Mouse (Mus musculus) urinary bladder, postnatal 4 days (tissue): ENCODE results near the gene Krt79.

ENCODE experiments used
- DNase-seq, 2 experiments: peaks; one replicate each; pipeline ENCODE4 v3.0.0; 2021 to 2022; ENCODE audit warnings: low spot score in 2 of 2

The Krt79 gene

GRCm38 (mm10) chr15:101940274-101940829 is at the start of gene Krt79:
TSS of gene Krt79 (minus strand) at chr15:101940324.
- no peak for DNase-seq

- no peak for DNase-seq
Measured at GRCm38 (mm10) chr15:101988714-101989113, 48.6 kb upstream of the Krt79 start.

GRCm38 (mm10) chr15:101988119-101988518 is 48.0 kb upstream of the Krt79 start:
- peak; percentile 65 to 89 for DNase-seq

- DNase-seq = no peak
Measured at GRCm38 (mm10) chr15:101984746-101985145, 44.6 kb upstream of the Krt79 start.

GRCm38 (mm10) chr15:101983949-101984601 is 44.0 kb upstream of the Krt79 start:
- peak; percentile 87 to 95 for DNase-seq

- no peak for DNase-seq
Measured at GRCm38 (mm10) chr15:101983315-101983948, 43.3 kb upstream of the Krt79 start.

GRCm38 (mm10) chr15:101980849-101981248 is 40.7 kb upstream of the Krt79 start:
- DNase-seq = peak; percentile 74 to 77

- peak; percentile 92 to 95 for DNase-seq
Measured at GRCm38 (mm10) chr15:101977043-101977726, 37.1 kb upstream of the Krt79 start.

- no peak for DNase-seq
Measured at GRCm38 (mm10) chr15:101976641-101977040, 36.5 kb upstream of the Krt79 start.

- peak; percentile 61 to 79 for DNase-seq
Measured at GRCm38 (mm10) chr15:101976023-101976422, 35.9 kb upstream of the Krt79 start.

- no peak for DNase-seq
Measured at GRCm38 (mm10) chr15:101974083-101974845, 34.1 kb upstream of the Krt79 start.

GRCm38 (mm10) chr15:101973414-101974077 is 33.4 kb upstream of the Krt79 start:
- DNase-seq = peak; percentile 90 to 96

GRCm38 (mm10) chr15:101970536-101970935 is 30.4 kb upstream of the Krt79 start:
- DNase-seq = peak; percentile 38 to 78

GRCm38 (mm10) chr15:101966808-101967207 is 26.7 kb upstream of the Krt79 start:
- DNase-seq = peak in 1 of 2 experiments; percentile 44

GRCm38 (mm10) chr15:101958891-101959290 is 18.8 kb upstream of the Krt79 start:
- no peak for DNase-seq

GRCm38 (mm10) chr15:101954187-101954586 is 14.1 kb upstream of the Krt79 start, which contains the start of gene Krt78:
TSS of gene Krt78 (minus strand) at chr15:101954287.
- no peak for DNase-seq

- DNase-seq = no peak
Measured at GRCm38 (mm10) chr15:101952733-101953474, 12.8 kb upstream of the Krt79 start.

GRCm38 (mm10) chr15:101945430-101945829 is 5.3 kb upstream of the Krt79 start:
- no peak for DNase-seq

- DNase-seq = no peak
Measured at GRCm38 (mm10) chr15:101941948-101942347, 1.8 kb upstream of the Krt79 start.

GRCm38 (mm10) chr15:101938600-101939308 is 1.4 kb downstream of the Krt79 start:
- no peak for DNase-seq
